Mouse (Mus musculus): ENCODE measurements around the gene Spsb4.

DNA sequence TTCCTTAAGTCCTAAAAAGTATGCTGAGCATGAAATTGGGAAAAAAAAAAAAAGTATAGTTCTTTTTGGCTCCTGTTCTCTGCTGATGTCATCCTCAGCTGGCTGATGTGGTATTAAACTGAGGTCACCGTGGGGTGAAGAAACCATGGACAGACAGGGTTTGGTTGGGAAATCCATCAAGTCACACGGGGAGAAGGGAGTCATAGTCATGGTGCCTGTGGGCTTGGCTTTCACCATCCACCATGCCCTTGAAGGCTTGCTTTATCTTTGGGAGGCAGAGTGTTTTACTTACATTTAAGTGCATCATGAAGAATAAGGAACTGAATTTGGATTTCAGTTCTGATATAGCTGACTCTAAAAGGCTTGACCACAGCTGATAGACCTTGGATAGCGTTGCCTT, 19.4 kb upstream of the Spsb4 start:
- no peak for TF ChIP-seq EP300 (optimal IDR thresholded peaks at IDR 0.05)
- no peak for TF ChIP-seq CTCF (IDR thresholded peaks at IDR 0.05; ENCODE audit: low read depth)
